ENCODE assay signal across 8 mouse cellular contexts in the genomic region with DNA sequence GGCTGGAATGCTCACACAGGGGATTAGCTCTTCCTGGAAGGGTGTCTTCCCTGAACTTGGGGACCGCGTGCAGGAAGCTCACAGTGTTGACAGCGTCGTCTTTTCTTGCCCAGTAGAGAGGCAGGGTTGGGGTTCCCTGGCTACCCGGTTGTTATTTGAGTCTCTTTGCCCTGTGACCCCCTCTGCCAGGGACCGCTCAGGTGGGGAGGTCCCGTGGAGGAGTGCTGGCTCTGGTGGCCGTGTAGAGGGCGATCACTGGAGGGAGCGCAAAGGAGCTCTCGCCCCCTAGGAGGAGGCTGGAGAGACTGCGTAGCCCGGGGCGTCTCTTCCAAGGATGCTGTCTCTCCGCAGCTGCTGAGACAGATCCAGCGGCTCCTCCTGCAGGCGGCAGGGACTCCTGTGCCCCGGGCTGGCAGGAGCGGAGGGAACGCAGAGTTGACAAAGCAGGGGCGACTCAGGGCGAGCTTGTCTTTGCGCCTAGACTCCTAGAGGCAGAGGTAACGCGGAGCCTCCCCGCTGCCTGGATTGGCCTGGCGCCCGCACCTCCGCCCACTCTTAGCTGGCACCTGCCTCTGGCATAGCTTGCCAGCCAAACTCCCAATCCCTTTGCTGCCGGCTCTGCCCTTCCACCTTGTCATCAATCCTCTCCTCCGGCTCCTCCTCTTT. TPM values are rescaled to one million over a fixed set of nuclear protein-coding genes. Genes with fewer than 3 reads are reported as not detected.
DNase-seq lines count a peak whose midpoint lies in the region; TF ChIP-seq lines count a peak whose summit lies in the region.

A gene (minus strand): TSS at position 499 of the 666 bp plus-strand sequence.

- peak; percentile 19 for DNase-seq in adrenal gland, adult 8-10 months
- peak; percentile 42 to 73 for DNase-seq in cerebellum, postnatal 4 days (ENCODE audit: low spot score in 2 of 2)
- DNase-seq in gastrocnemius, postnatal 14 days, result peak; percentile 60
- DNase-seq in induced T-regulatory cell, adult 2 months (ENCODE audit: low read depth), result peak; percentile 60
- DNase-seq in left cerebral cortex, adult 2 months (ENCODE audit: extremely low spot score in 1 of 2, low spot score in 2 of 2), result peak; percentile 65 to 81
- DNase-seq in lung, postnatal 36 days, result peak; percentile 50
- peak; percentile 76 for DNase-seq in right cerebral cortex, adult 18-20 months
- no peak for DNase-seq in spleen, adult 18-20 months

- TF ChIP-seq CTCF in left cerebral cortex, adult 2 months (IDR thresholded peaks at IDR 0.05), result peak; percentile 27

- H3K27ac ChIP-seq in left cerebral cortex, adult 2 months, result peak within 1 kb of the TSS; percentile 88

- peak within 1 kb of the TSS; percentile 66 for H3K4me3 ChIP-seq in left cerebral cortex, adult 2 months

- intact Hi-C loops in gastrocnemius, postnatal 14 days (cut with DNase I; ENCODE audit: low total_unique reads), result no loop called here
- intact Hi-C loops in left cerebral cortex, adult 2 months (cut with DNase I), result loop anchor here (1.0 to 2.0 kb wide), 2 partner anchors 51 to 138 kb away; no protein-coding TSS in a partner anchor

RNA-seq across cellular contexts. Expression of the gene that starts here (rescaled TPM):
- 1 to 10 TPM; 2.6 to 5.2 (median 3.7) TPM for total RNA-seq in adrenal gland, adult 8-10 months (2022)
- 1 to 10 TPM; 3.5 to 4.0 TPM for total RNA-seq in gastrocnemius, postnatal 14 days (2021)
- 10 to 100 TPM; 14.7 to 17.8 TPM for total RNA-seq in left cerebral cortex, adult 2 months (2021)

Comparison
In these comparisons a context has a peak if more than half of its experiments do, and no peak if none do; other contexts are left out.
1. DNase-seq: peak in adrenal gland, adult 8-10 months (single experiment), cerebellum, postnatal 4 days (2 of 2), gastrocnemius, postnatal 14 days (single experiment), induced T-regulatory cell, adult 2 months (single experiment), left cerebral cortex, adult 2 months (2 of 2), lung, postnatal 36 days (single experiment) and right cerebral cortex, adult 18-20 months (single experiment); none in spleen, adult 18-20 months (0 of 2).